Mouse (Mus musculus): ENCODE measurements around the gene Crybb1.

DNA sequence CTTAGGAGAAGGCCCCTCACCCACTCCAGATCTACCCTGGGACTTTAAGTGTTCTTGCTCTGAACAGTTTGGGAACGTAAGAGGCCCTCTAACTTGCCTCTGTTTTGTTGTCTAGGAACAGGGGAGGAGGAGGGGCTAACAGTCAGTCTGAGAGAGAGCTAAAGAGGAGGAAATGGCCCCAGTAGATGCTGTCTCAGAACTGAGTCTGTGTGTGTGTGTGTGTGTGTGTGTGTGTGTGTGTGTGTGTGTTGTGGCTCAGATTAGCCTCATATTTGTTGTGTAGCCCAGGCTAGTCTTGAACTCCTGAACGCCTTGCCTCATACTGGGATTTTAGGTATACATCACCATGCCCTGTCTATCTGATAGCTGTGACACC is 31.0 kb downstream of the Crybb1 start:
- TF ChIP-seq CTCF (IDR thresholded peaks at IDR 0.05; ENCODE audit: low read depth, low read length) (no peak), POLR2A (IDR thresholded peaks at IDR 0.05; ENCODE audit: extremely low read depth, insufficient read depth, low read length) (no peak)
